Mouse (Mus musculus): ENCODE data around the gene Klrb1b. TPM values are rescaled to one million over a fixed set of nuclear protein-coding genes. Genes with fewer than 3 reads are reported as not detected.

Gene Klrb1b
- polyA plus RNA-seq, 1 experiment = not detected

- H3K27me3 ChIP-seq (ENCODE audit: control insufficient read depth, insufficient read depth, insufficient read length) = no peaks in the 10 kb centered on the region
- no peak overlapping the region for H3ac ChIP-seq (ENCODE audit: control insufficient read depth, insufficient read length, low read depth)
- no peaks in the 10 kb centered on the region for H3K36me3 ChIP-seq (ENCODE audit: control insufficient read depth, insufficient read depth)
- H3K79me3 ChIP-seq (ENCODE audit: low read depth) = no peaks in the 10 kb centered on the region
- no peaks in the 10 kb centered on the region for H3K79me2 ChIP-seq (ENCODE audit: control insufficient read depth, insufficient read depth)
- TF ChIP-seq CEBPB (IDR thresholded peaks at IDR 0.05; ENCODE audit: low read depth) = no peak
- TF ChIP-seq CTCF (IDR thresholded peaks at IDR 0.05; ENCODE audit: control insufficient read depth, insufficient read depth, insufficient read length) = no peak
- no peak for TF ChIP-seq MYOG (IDR thresholded peaks at IDR 0.05; ENCODE audit: control insufficient read depth, extremely low read depth, insufficient read length)
- no peak for TF ChIP-seq MYOD1 (IDR thresholded peaks at IDR 0.05; ENCODE audit: control insufficient read depth, insufficient read length, low read depth)
- TF ChIP-seq FOSL1 (IDR thresholded peaks at IDR 0.05; ENCODE audit: insufficient read depth, low read length, poor library complexity, severe bottlenecking) = no peak
- no peak for TF ChIP-seq USF1 (IDR thresholded peaks at IDR 0.05; ENCODE audit: low read depth)
- no peak for TF ChIP-seq MAX (IDR thresholded peaks at IDR 0.05)
- H3K4me3 ChIP-seq (ENCODE audit: insufficient read depth, poor library complexity, severe bottlenecking) = no peak overlapping the region
Observed at GRCm38 (mm10) chr6:128854895-128855294, 28.8 kb upstream of the Klrb1b start.

GRCm38 (mm10) chr6:128854024-128854820 is 28.1 kb upstream of the Klrb1b start:
- Histone ChIP-seq H3K79me3 (ENCODE audit: low read depth) (no peaks in the 10 kb centered on the region), H3K27me3 (ENCODE audit: control insufficient read depth, insufficient read depth, insufficient read length) (no peaks in the 10 kb centered on the region), H3K36me3 (ENCODE audit: control insufficient read depth, insufficient read depth) (no peaks in the 10 kb centered on the region), H3K79me2 (ENCODE audit: control insufficient read depth, insufficient read depth) (no peaks in the 10 kb centered on the region), H3ac (ENCODE audit: control insufficient read depth, insufficient read length, low read depth) (no peak overlapping the region), H3K4me3 (ENCODE audit: insufficient read depth, poor library complexity, severe bottlenecking) (no peak overlapping the region)
- TF ChIP-seq FOSL1 (IDR thresholded peaks at IDR 0.05; ENCODE audit: insufficient read depth, low read length, poor library complexity, severe bottlenecking) (no peak), USF1 (IDR thresholded peaks at IDR 0.05; ENCODE audit: low read depth) (no peak), MAX (IDR thresholded peaks at IDR 0.05) (no peak), CTCF (IDR thresholded peaks at IDR 0.05; ENCODE audit: control insufficient read depth, insufficient read depth, insufficient read length) (peak; percentile 2)

GRCm38 (mm10) chr6:128852766-128853165 is 26.6 kb upstream of the Klrb1b start:
- Histone ChIP-seq H3K4me3 (ENCODE audit: insufficient read depth, poor library complexity, severe bottlenecking) (no peak overlapping the region), H3ac (ENCODE audit: control insufficient read depth, insufficient read length, low read depth) (no peak overlapping the region), H3K79me2 (ENCODE audit: control insufficient read depth, insufficient read depth) (no peaks in the 10 kb centered on the region), H3K36me3 (ENCODE audit: control insufficient read depth, insufficient read depth) (no peaks in the 10 kb centered on the region), H3K79me3 (ENCODE audit: low read depth) (no peaks in the 10 kb centered on the region), H3K27me3 (ENCODE audit: control insufficient read depth, insufficient read depth, insufficient read length) (no peaks in the 10 kb centered on the region)
- TF ChIP-seq USF1 (IDR thresholded peaks at IDR 0.05; ENCODE audit: low read depth) = no peak
- TF ChIP-seq FOSL1 (IDR thresholded peaks at IDR 0.05; ENCODE audit: insufficient read depth, low read length, poor library complexity, severe bottlenecking) = no peak
- no peak for TF ChIP-seq MAX (IDR thresholded peaks at IDR 0.05)
- no peak for TF ChIP-seq MYOG (IDR thresholded peaks at IDR 0.05; ENCODE audit: control insufficient read depth, extremely low read depth, insufficient read length)
- no peak for TF ChIP-seq CEBPB (IDR thresholded peaks at IDR 0.05; ENCODE audit: low read depth)
- TF ChIP-seq CTCF (IDR thresholded peaks at IDR 0.05; ENCODE audit: control insufficient read depth, insufficient read depth, insufficient read length) = no peak
- no peak for TF ChIP-seq MYOD1 (IDR thresholded peaks at IDR 0.05; ENCODE audit: control insufficient read depth, insufficient read length, low read depth)

- H3K79me2 ChIP-seq (ENCODE audit: control insufficient read depth, insufficient read depth) = no peaks in the 10 kb centered on the region
- H3ac ChIP-seq (ENCODE audit: control insufficient read depth, insufficient read length, low read depth) = no peak overlapping the region
- TF ChIP-seq MAX (IDR thresholded peaks at IDR 0.05) = no peak
- TF ChIP-seq FOSL1 (IDR thresholded peaks at IDR 0.05; ENCODE audit: insufficient read depth, low read length, poor library complexity, severe bottlenecking) = no peak
Observed at GRCm38 (mm10) chr6:128851151-128851550, 25.0 kb upstream of the Klrb1b start.

GRCm38 (mm10) chr6:128850671-128851070 is 24.5 kb upstream of the Klrb1b start:
- Histone ChIP-seq H3ac (ENCODE audit: control insufficient read depth, insufficient read length, low read depth) (no peak overlapping the region), H3K79me3 (ENCODE audit: low read depth) (no peaks in the 10 kb centered on the region), H3K36me3 (ENCODE audit: control insufficient read depth, insufficient read depth) (no peaks in the 10 kb centered on the region), H3K27me3 (ENCODE audit: control insufficient read depth, insufficient read depth, insufficient read length) (no peaks in the 10 kb centered on the region), H3K4me3 (ENCODE audit: insufficient read depth, poor library complexity, severe bottlenecking) (no peak overlapping the region), H3K79me2 (ENCODE audit: control insufficient read depth, insufficient read depth) (no peaks in the 10 kb centered on the region)
- TF ChIP-seq MYOD1 (IDR thresholded peaks at IDR 0.05; ENCODE audit: control insufficient read depth, insufficient read length, low read depth) (no peak), CTCF (IDR thresholded peaks at IDR 0.05; ENCODE audit: control insufficient read depth, insufficient read depth, insufficient read length) (no peak), USF1 (IDR thresholded peaks at IDR 0.05; ENCODE audit: low read depth) (no peak), FOSL1 (IDR thresholded peaks at IDR 0.05; ENCODE audit: insufficient read depth, low read length, poor library complexity, severe bottlenecking) (no peak), CEBPB (IDR thresholded peaks at IDR 0.05; ENCODE audit: low read depth) (no peak), MYOG (IDR thresholded peaks at IDR 0.05; ENCODE audit: control insufficient read depth, extremely low read depth, insufficient read length) (no peak), MAX (IDR thresholded peaks at IDR 0.05) (no peak)

More at GRCm38 (mm10) chr6:128851151-128851550, 25.0 kb upstream of the Klrb1b start:
- H3K36me3 ChIP-seq (ENCODE audit: control insufficient read depth, insufficient read depth) = no peaks in the 10 kb centered on the region
- no peaks in the 10 kb centered on the region for H3K27me3 ChIP-seq (ENCODE audit: control insufficient read depth, insufficient read depth, insufficient read length)
- H3K4me3 ChIP-seq (ENCODE audit: insufficient read depth, poor library complexity, severe bottlenecking) = no peak overlapping the region
- no peaks in the 10 kb centered on the region for H3K79me3 ChIP-seq (ENCODE audit: low read depth)

GRCm38 (mm10) chr6:128849902-128850301 is 23.8 kb upstream of the Klrb1b start:
- Histone ChIP-seq H3ac (ENCODE audit: control insufficient read depth, insufficient read length, low read depth) (no peak overlapping the region), H3K36me3 (ENCODE audit: control insufficient read depth, insufficient read depth) (no peaks in the 10 kb centered on the region), H3K79me3 (ENCODE audit: low read depth) (no peaks in the 10 kb centered on the region), H3K79me2 (ENCODE audit: control insufficient read depth, insufficient read depth) (no peaks in the 10 kb centered on the region), H3K4me3 (ENCODE audit: insufficient read depth, poor library complexity, severe bottlenecking) (no peak overlapping the region), H3K27me3 (ENCODE audit: control insufficient read depth, insufficient read depth, insufficient read length) (no peaks in the 10 kb centered on the region)
- TF ChIP-seq USF1 (IDR thresholded peaks at IDR 0.05; ENCODE audit: low read depth) = no peak
- peak; percentile 27 for TF ChIP-seq CTCF (IDR thresholded peaks at IDR 0.05; ENCODE audit: control insufficient read depth, insufficient read depth, insufficient read length)
- TF ChIP-seq FOSL1 (IDR thresholded peaks at IDR 0.05; ENCODE audit: insufficient read depth, low read length, poor library complexity, severe bottlenecking) = no peak
